Mouse (Mus musculus) liver, embryonic 11.5 days (tissue): ENCODE results near the gene Spns1. TPM values are rescaled to one million over a fixed set of nuclear protein-coding genes. Genes with fewer than 3 reads are reported as not detected.

Experiments used
- ATAC-seq: fragments of 200-750 bp; cut with Nextera tagmentation; replicated peaks from 2 replicates; pipeline ENCODE4 v1.8.0; 2017; ENCODE audit warnings: moderate number of reproducible peaks, mild to moderate bottlenecking, moderate TSS enrichment, moderate library complexity; ENCODE audit not compliant: low FRiP score
- DNase-seq: peaks from one replicate; pipeline ENCODE4 v3.0.0-alpha.2; 2017; ENCODE audit warnings: low spot score
- H3K27ac ChIP-seq: fragments of 300-500 bp; sonication (generic); 2 replicates; pipeline ENCODE4 v1.5.1; 2014; ENCODE audit warnings: mild to moderate bottlenecking, low read depth, low read length, control low read depth
- H3K27me3 ChIP-seq: fragments of 300-500 bp; sonication (generic); replicated peaks from 2 replicates; pipeline ENCODE4 v1.6.1; 2014; ENCODE audit warnings: low read length, mixed read lengths; ENCODE audit not compliant: control insufficient read depth, insufficient read depth
- H3K36me3 ChIP-seq: fragments of 300-500 bp; sonication (generic); 2 replicates; pipeline ENCODE4 v1.6.1; 2014; ENCODE audit warnings: mild to moderate bottlenecking, low read length, moderate library complexity, mixed read lengths; ENCODE audit not compliant: control insufficient read depth, insufficient read depth
- H3K4me1 ChIP-seq: fragments of 300-500 bp; sonication (generic); replicated peaks from 2 replicates; pipeline ENCODE4 v1.6.1; 2014; ENCODE audit warnings: low read length, mixed read lengths; ENCODE audit not compliant: control insufficient read depth, insufficient read depth
- H3K4me2 ChIP-seq: fragments of 300-500 bp; sonication (generic); 2 replicates; pipeline ENCODE4 v1.6.1; 2014; ENCODE audit warnings: mild to moderate bottlenecking, control low read depth, moderate library complexity
- H3K4me3 ChIP-seq: fragments of 300-500 bp; sonication (generic); 2 replicates; pipeline ENCODE4 v1.5.1; 2014; ENCODE audit warnings: low read depth, low read length, control low read depth
- H3K9ac ChIP-seq: fragments of 300-500 bp; sonication (generic); 2 replicates; pipeline ENCODE4 v1.6.1; 2014; ENCODE audit warnings: low read depth, low read length, control low read depth
- H3K9me3 ChIP-seq: fragments of 300-500 bp; sonication (generic); 2 replicates; pipeline ENCODE4 v1.6.1; 2016; ENCODE audit warnings: low read length, inconsistent platforms, mixed read lengths; ENCODE audit not compliant: control insufficient read depth
- WGBS: fragments of 180-500 bp; shearing (Covaris S2); extraction: QIAGEN DNeasy Blood & Tissue Kit; methylation state at CpG from one replicate; pipeline ENCODE4 v1.1.7; 2014; 5-methylcytosine and 5-hydroxymethylcytosine counted together
- polyA plus RNA-seq: library from polyadenylated mRNA; unstranded; fragments of >200 nt; fragmentation: Nextera tagmentation; extraction: Ambion mirVana; gene quantifications from 2 replicates; pipeline ENCODE4 v1.2.1, GENCODE M21; 2014

Gene Spns1
- polyA plus RNA-seq, 1 experiment from 2014 or later, result 43.8 TPM

DNA sequence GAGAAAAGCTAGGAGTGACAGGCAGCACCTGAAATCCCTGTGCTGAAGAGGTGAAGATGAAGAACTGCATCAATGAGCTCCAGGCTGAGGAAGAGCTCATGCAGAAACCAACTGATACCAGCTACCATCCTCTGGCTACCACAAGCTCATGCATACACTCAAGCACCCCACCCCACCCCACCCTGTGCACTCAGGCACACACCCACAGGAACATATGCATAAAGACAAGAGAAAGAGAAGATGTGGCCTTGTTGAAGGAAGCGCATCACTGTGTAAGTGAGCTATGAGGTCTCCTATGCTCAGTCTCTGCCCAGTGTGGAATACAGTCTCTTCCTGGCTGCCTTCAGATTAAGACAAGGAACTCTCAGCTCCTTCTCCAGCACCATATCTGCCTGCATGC, 10.9 kb upstream of the Spns1 start:
- ATAC-seq (no peak), DNase-seq (no peak)
- Histone ChIP-seq H3K9ac (no peak overlapping the region), H3K4me1 (no peaks in the 10 kb centered on the region), H3K27me3 (no peaks in the 10 kb centered on the region), H3K36me3 (peaks cover 16% of the 10 kb centered on the region), H3K9me3 (no peaks in the 10 kb centered on the region), H3K27ac (no peak overlapping the region), H3K4me3 (no peak overlapping the region), H3K4me2 (no peak overlapping the region)
- 96% methylated on average over 1 of the region's 1 CpGs for WGBS

DNA sequence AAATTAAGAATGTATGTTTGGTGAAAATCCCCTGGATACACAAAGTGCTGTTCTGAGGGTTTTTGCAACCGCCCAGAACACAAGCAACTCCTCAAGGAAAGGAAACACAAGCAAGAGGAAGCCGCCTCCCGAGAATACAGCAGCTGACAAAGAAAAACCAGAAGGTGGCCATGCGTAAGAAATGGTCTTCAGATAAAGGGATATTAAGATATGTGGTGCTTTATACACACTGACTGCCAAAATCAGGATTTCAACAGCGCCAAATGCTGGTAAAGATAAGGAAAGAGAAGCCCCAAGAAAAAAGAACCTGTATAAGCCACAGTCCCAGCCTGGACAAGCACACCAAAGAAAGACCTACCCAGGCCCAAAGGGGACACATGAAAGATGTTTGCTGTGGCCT, 6.3 kb upstream of the Spns1 start:
- H3K9me3 ChIP-seq, result no peaks in the 10 kb centered on the region
- H3K4me3 ChIP-seq, result no peak overlapping the region
- H3K4me1 ChIP-seq, result no peaks in the 10 kb centered on the region
- no peak overlapping the region for H3K27ac ChIP-seq
- no peaks in the 10 kb centered on the region for H3K27me3 ChIP-seq
- peaks cover 5% of the 10 kb centered on the region; the same call in 1 of the 2 replicates for H3K36me3 ChIP-seq
- H3K9ac ChIP-seq, result no peak overlapping the region
- DNase-seq (no peak), ATAC-seq (no peak)
- 79% methylated on average over 5 of the region's 5 CpGs for WGBS
- H3K4me2 ChIP-seq, result no peak overlapping the region

DNA sequence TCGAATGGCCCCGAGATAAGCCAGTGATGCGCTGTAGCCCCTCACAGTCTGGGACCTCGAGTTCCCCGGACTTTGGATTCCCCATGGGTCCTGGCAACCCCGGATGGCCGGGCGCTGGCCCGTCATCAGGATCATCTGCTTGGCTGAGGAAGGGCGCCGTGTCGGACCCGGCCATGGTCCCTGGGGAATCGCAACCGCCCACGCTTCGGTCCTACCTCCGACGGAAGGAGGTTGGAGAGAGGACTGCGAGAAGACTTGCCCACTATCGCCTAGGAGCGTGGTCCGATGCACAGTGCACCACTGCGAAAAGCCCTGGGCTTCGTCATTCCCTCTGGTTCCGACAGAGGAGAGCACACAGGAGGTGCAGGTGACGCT, 360 bp downstream of the Spns1 start:
- DNase-seq (no peak), ATAC-seq (peak; percentile 58)
- WGBS, result 1% methylated on average over 27 of the region's 27 CpGs
- Histone ChIP-seq H3K36me3 (peaks cover 7% of the 10 kb centered on the region; the same call in 1 of the 2 replicates), H3K27me3 (no peaks in the 10 kb centered on the region), H3K9me3 (no peaks in the 10 kb centered on the region), H3K4me1 (peaks cover 9% of the 10 kb centered on the region), H3K4me2 (peak overlapping the region; percentile 98), H3K27ac (peak overlapping the region; percentile 48; the same call in 1 of the 2 replicates), H3K4me3 (peak overlapping the region; percentile 96), H3K9ac (peak overlapping the region; percentile 93)

DNA sequence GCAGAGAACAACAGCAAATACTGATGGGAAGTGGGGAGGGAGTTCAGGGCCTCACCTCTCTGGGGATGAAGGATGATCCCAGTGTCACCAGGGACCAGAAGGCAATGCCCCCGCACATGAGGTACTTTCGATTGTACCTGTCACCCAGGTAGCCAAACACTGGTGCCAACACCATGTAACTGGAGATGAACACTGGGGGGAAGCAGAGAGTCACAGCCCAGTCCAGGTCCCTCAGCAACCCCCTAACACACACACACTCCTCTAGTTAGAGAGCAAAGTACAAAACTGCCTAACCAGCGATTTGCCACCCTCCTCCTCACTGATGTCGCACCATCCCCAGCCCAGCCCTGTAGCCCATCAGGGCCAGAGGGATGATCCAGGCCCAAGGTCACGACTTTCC, 2.2 kb downstream of the Spns1 start:
- DNase-seq, result no peak
- Histone ChIP-seq H3K36me3 (peaks cover 18% of the 10 kb centered on the region), H3K4me2 (no peak overlapping the region), H3K9me3 (no peaks in the 10 kb centered on the region), H3K27ac (no peak overlapping the region), H3K4me3 (no peak overlapping the region), H3K4me1 (peaks cover 9% of the 10 kb centered on the region), H3K9ac (no peak overlapping the region), H3K27me3 (no peaks in the 10 kb centered on the region)
- 71% methylated on average over 5 of the region's 5 CpGs for WGBS
- ATAC-seq, result no peak

DNA sequence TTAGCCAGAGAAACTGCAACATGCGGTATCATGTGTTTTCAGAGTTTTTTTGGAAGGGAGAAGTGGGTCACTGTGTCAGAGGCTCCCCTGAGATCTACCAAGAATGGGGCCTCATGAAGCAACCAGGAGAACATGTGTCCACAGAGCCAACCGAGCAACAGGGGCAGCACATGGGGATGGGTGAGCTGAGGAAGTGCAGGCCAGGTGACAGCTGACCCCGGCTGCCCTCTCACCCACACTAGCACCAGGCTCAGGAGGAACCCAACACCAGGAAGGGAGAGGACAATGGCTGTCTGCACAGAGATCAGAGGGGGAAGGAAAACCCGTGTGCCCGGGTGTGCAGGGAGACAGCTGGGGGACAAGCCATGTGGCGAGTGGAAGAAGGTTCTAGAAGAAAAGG, 2.7 kb downstream of the Spns1 start:
- H3K9me3 ChIP-seq, result no peaks in the 10 kb centered on the region
- WGBS, result 68% methylated on average over 6 of the region's 6 CpGs
- peaks cover 18% of the 10 kb centered on the region for H3K36me3 ChIP-seq
- H3K4me2 ChIP-seq, result no peak overlapping the region
- peaks cover 10% of the 10 kb centered on the region for H3K4me1 ChIP-seq
- H3K9ac ChIP-seq, result no peak overlapping the region
- no peak overlapping the region for H3K4me3 ChIP-seq
- DNase-seq (no peak), ATAC-seq (no peak)
- H3K27ac ChIP-seq, result no peak overlapping the region
- H3K27me3 ChIP-seq, result no peaks in the 10 kb centered on the region

DNA sequence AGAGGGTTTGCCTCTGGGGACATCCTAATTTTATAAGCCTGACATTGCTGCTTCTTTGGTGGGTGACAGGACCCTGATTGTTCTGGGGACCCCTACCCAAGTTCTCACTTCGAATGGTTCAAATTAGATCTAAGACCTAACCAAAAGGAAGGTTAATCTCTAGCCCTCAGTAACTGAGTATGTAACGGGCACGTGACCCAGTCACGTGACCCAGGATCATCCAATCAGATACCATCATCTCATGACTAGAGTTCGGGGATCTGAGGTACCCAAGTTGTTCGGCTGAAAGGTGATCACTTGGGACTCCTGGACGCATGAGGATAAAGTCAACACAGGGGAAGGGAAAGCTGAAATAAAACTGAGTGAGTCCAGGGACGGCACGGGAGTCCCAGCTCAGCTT, 4.2 kb downstream of the Spns1 start:
- Histone ChIP-seq H3K4me3 (no peak overlapping the region), H3K4me2 (no peak overlapping the region), H3K9me3 (no peaks in the 10 kb centered on the region), H3K27ac (no peak overlapping the region), H3K9ac (no peak overlapping the region), H3K4me1 (peaks cover 13% of the 10 kb centered on the region), H3K27me3 (no peaks in the 10 kb centered on the region), H3K36me3 (peaks cover 18% of the 10 kb centered on the region)
- ATAC-seq (no peak), DNase-seq (no peak)
- WGBS, result 81% methylated on average over 9 of the region's 9 CpGs

DNA sequence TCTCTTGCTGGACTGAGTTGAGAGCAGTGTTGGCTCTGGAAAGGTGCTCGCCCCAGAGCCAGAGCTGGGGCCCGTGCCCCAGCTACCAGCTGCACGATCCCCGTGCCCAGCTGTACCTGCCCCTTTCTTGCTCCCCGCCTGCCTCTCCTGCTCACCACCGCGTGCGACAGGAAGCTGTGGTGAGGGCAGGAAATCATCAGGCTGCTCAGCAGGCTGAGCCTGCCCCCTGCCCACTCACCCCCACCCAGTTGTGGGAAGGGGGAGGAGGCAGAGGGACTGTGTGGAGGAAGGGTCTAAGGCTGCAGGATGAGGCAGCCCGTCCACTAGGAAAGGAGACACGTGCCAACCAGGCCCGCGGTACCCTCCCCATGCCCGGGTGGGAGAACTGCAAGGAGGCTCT, 7.9 kb downstream of the Spns1 start, which contains the start of gene Lat:
Gene Lat (minus strand): TSS at position 178 of the 400 bp plus-strand sequence.
- H3K9me3 ChIP-seq, result no peaks in the 10 kb centered on the region
- ATAC-seq (peak; percentile 43), DNase-seq (no peak)
- H3K4me1 ChIP-seq, result peaks cover 4% of the 10 kb centered on the region; the same call in 1 of the 2 replicates
- no peaks in the 10 kb centered on the region for H3K27me3 ChIP-seq
- 36% methylated on average over 13 of the region's 13 CpGs for WGBS
- peak within 1 kb of the TSS; percentile 35 for H3K4me3 ChIP-seq
- peak within 1 kb of the TSS; percentile 46 for H3K4me2 ChIP-seq
- H3K9ac ChIP-seq, result peak within 1 kb of the TSS; percentile 51
- no peak within 1 kb of the TSS for H3K27ac ChIP-seq
- H3K36me3 ChIP-seq, result peaks cover 17% of the 10 kb centered on the region

DNA sequence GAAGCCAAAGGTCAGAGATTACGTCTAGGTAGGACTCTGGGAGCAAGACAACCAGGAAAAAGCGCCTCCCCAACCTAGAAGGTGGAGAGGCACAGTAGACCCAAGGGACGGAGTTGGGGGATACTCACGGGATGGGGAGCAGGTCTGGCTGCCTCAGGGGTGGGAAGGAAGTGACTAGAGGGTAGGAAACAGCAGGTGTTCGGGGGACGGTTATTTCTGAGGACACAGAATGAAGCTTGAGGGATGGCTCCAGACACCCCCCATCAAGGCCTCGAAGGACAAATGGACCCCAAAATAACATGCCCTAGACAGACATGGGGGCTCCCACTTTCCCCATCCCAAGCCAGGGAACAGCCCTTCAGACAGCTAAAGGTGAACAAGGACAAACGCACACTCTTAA, 8.9 kb downstream of the Spns1 start:
- WGBS, result 82% methylated on average over 8 of the region's 8 CpGs
- DNase-seq (no peak), ATAC-seq (no peak)
- Histone ChIP-seq H3K4me1 (peaks cover 4% of the 10 kb centered on the region; the same call in 1 of the 2 replicates), H3K9me3 (no peaks in the 10 kb centered on the region), H3K27ac (no peak overlapping the region), H3K27me3 (no peaks in the 10 kb centered on the region), H3K36me3 (peaks cover 16% of the 10 kb centered on the region), H3K4me3 (peak overlapping the region; percentile 35; the same call in 1 of the 2 replicates), H3K9ac (no peak overlapping the region), H3K4me2 (peak overlapping the region; percentile 46; the same call in 1 of the 2 replicates)

DNA sequence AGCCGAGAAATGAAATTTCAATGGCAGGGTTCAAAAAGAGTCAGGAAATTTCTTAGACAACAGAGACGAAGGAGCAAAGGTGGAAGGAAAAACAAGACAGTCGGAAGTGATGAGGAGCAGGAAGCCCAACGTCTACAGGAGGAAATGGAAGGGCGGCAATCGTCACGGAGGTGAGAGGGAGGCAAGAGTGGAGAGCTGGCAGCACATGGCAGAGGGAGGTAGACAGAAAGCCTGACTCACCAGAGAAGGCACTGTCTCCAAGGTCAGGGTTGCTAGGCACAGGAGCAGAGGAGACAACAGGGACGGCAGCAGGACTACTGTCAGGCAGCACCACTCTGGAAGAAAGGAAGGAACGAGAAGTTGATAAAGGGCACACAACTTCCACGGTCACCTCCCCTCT, 9.6 kb downstream of the Spns1 start:
- 69% methylated on average over 10 of the region's 10 CpGs for WGBS
- Histone ChIP-seq H3K9me3 (no peaks in the 10 kb centered on the region), H3K4me3 (no peak overlapping the region), H3K36me3 (peaks cover 12% of the 10 kb centered on the region), H3K4me1 (peaks cover 4% of the 10 kb centered on the region; the same call in 1 of the 2 replicates), H3K4me2 (no peak overlapping the region; the same call in 1 of the 2 replicates), H3K9ac (no peak overlapping the region), H3K27me3 (no peaks in the 10 kb centered on the region), H3K27ac (no peak overlapping the region)
- ATAC-seq (no peak), DNase-seq (no peak)
